Mouse (Mus musculus) embryonic facial prominence, embryonic 13.5 days (tissue): ENCODE results near the gene Vmn2r67. TPM values are rescaled to one million over a fixed set of nuclear protein-coding genes. Genes with fewer than 3 reads are reported as not detected.
"Not testable (repeated sequence)": the region's sequence is repeated elsewhere in the genome, so short reads cannot be mapped to it uniquely, and the experiment has no call there.

Source experiments
- ATAC-seq: fragments of 200-750 bp; cut with Nextera tagmentation; 2 replicates; pipeline ENCODE4 v1.8.0; 2017; ENCODE audit warnings: low read depth; ENCODE audit not compliant: insufficient number of reproducible peaks, insufficient read depth, low FRiP score, low TSS enrichment
- H3K27ac ChIP-seq: fragments of 300-500 bp; sonication (generic); 2 replicates; pipeline ENCODE4 v1.5.1; 2015; ENCODE audit warnings: moderate library complexity, mild to moderate bottlenecking, inconsistent platforms
- H3K27me3 ChIP-seq: fragments of 300-500 bp; sonication (generic); 2 replicates; pipeline ENCODE4 v1.6.1; 2015; ENCODE audit warnings: mild to moderate bottlenecking, inconsistent platforms
- H3K36me3 ChIP-seq: fragments of 300-500 bp; sonication (generic); 2 replicates; pipeline ENCODE4 v1.6.1; 2015; ENCODE audit warnings: mild to moderate bottlenecking, inconsistent platforms
- H3K4me1 ChIP-seq: fragments of 300-500 bp; sonication (generic); 2 replicates; pipeline ENCODE4 v1.6.1; 2015; ENCODE audit warnings: inconsistent platforms
- H3K4me2 ChIP-seq: fragments of 300-500 bp; sonication (generic); 2 replicates; pipeline ENCODE4 v1.6.1; 2015; ENCODE audit warnings: moderate library complexity, mild to moderate bottlenecking, inconsistent platforms
- H3K4me3 ChIP-seq: fragments of 300-500 bp; sonication (generic); 2 replicates; pipeline ENCODE4 v1.5.1; 2015; ENCODE audit warnings: mild to moderate bottlenecking, inconsistent platforms
- H3K9ac ChIP-seq: fragments of 300-500 bp; sonication (generic); 2 replicates; pipeline ENCODE4 v1.6.1; 2015; ENCODE audit warnings: mild to moderate bottlenecking, inconsistent platforms
- H3K9me3 ChIP-seq: fragments of 300-500 bp; sonication (generic); 2 replicates; pipeline ENCODE4 v1.6.1; 2016; ENCODE audit warnings: inconsistent platforms
- WGBS: fragments of 180-500 bp; shearing (Covaris S2); methylation state at CpG from one replicate; pipeline ENCODE4 v1.1.7; 2015; ENCODE audit warnings: mixed read lengths; 5-methylcytosine and 5-hydroxymethylcytosine counted together
- polyA plus RNA-seq: library from polyadenylated mRNA; unstranded; fragments of >200 nt; fragmentation: Nextera tagmentation; extraction: Ambion mirVana; gene quantifications from 2 replicates; pipeline ENCODE4 v1.2.1, GENCODE M21; 2015

Gene Vmn2r67
- polyA plus RNA-seq = not detected in 2 replicates

- Histone ChIP-seq H3K27me3 (no peaks in the 10 kb centered on the region), H3K9me3 (no peaks in the 10 kb centered on the region; the same call in 1 of the 2 replicates), H3K27ac (no peak within 1 kb of the TSS), H3K4me2 (no peak within 1 kb of the TSS), H3K9ac (no peak within 1 kb of the TSS), H3K4me3 (no peak within 1 kb of the TSS), H3K36me3 (no peaks in the 10 kb centered on the region), H3K4me1 (no peaks in the 10 kb centered on the region)
- no peak for ATAC-seq
- 80% methylated on average over 3 of the region's 3 CpGs for WGBS
Measured at GRCm38 (mm10) chr7:85155898-85156297, at the start of gene Vmn2r67. Vmn2r67 (minus strand) TSS chr7:85155998.

DNA sequence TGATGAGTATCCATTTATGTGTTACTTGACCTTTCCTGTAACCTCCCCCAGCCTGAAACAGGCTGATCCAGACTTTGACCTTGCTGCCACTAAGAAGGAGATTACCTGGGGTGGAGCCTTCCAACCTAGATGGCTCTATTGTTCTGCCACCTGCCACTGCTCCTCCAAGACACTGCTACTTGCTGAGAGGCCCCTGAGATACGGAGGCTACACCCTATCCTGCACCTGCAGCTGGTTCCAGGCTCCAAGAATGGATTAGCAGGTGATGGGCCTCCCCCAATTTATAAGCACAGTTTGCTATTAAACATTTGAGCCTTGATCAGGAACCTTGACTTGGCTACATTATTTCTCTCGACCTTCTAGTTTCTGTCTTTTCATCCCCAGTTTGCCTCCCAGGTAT lies 51.3 kb downstream of the Vmn2r67 start:
- H3K9me3 ChIP-seq = peaks cover 15% of the 10 kb centered on the region; the same call in 1 of the 2 replicates
- H3K36me3 ChIP-seq, H3K27ac ChIP-seq, H3K9ac ChIP-seq, H3K27me3 ChIP-seq, H3K4me2 ChIP-seq, ATAC-seq, H3K4me1 ChIP-seq, H3K4me3 ChIP-seq: not testable (repeated sequence)
- WGBS = 53% methylated on average over 2 of the region's 2 CpGs

Other genes starting within 250 kb of the Vmn2r67 start
- gene Vmn2r65, start 191.9 kb downstream of the Vmn2r67 start, polyA plus RNA-seq = not detected in 2 replicates
- gene Vmn2r66, start 143.7 kb downstream of the Vmn2r67 start, polyA plus RNA-seq = not detected in 2 replicates
- not detected in 2 replicates for gene Vmn2r68, start 81.8 kb upstream of the Vmn2r67 start, polyA plus RNA-seq